Mouse (Mus musculus) CD4-positive, CD25-positive, alpha-beta regulatory T cell, adult 2 months (primary cell): ENCODE data around the gene Ctu1.
"Not testable (repeated sequence)": the region's sequence is repeated elsewhere in the genome, so short reads cannot be mapped to it uniquely, and the experiment has no call there.

Experiments
- DNase-seq: peaks from one replicate; pipeline ENCODE4 v3.0.0-alpha.2; 2012; ENCODE audit warnings: low read depth, low spot score

The Ctu1 gene

DNA sequence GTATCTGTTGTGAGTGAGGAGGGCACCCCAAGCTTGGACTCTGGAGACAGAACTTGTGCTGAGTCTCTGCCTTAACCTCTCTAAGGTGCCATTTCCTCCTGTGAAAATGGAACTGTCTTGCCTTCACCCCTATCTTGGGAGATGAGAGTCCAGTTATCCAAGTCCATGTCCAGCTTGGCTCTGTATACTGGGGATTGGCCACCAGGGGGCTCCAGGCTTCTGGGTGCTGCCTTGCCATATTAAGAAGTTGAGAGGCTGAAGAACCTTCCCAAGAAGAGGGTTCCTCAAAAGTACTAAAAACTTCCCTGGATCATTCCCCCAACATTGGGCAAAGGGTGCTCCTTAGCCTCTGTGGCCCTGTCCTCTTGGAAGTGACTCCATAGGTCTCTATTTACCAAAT lies 6.7 kb downstream of the Ctu1 start:
- peak; percentile 55 for DNase-seq

DNA sequence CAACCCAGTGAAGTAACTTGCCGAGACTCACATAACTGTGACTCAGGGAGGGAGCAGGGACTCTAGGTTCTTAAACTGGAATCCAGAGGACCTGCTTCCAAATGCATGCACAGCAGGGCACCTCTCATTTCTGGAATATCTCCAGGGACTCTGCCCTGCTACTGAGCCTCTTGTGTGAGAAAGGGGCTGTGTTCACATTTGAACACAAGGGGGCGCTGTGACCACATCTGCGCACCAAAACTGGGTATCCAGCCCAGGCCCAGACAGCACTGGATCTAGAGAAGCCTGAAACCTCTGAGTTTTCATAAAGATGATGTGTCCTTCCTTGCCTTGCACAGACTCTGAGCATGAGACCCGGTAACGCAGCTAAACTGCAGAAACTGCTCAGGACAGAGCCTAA lies 9.1 kb downstream of the Ctu1 start:
- DNase-seq = peak; percentile 77

DNA sequence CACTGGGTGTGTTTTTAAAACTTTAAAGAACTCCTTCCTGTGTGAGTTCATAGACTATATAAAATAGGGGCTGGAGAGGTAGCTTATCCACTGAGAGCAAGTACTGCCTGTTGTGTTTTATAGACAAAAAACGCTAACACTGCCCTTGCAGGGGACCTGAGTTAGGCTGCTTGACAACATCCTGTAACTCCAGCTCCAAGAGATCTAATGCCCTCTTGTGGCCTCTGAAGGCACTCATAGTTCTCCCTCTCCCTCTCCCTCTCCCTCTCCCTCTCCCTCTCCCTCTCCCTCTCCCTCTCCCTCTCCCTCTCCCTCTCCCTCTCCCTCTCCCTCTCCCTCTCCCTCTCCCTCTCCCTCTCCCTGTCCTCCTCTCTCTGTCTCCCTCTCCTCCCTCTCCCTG lies 10.7 kb downstream of the Ctu1 start:
- DNase-seq = not testable (repeated sequence)

DNA sequence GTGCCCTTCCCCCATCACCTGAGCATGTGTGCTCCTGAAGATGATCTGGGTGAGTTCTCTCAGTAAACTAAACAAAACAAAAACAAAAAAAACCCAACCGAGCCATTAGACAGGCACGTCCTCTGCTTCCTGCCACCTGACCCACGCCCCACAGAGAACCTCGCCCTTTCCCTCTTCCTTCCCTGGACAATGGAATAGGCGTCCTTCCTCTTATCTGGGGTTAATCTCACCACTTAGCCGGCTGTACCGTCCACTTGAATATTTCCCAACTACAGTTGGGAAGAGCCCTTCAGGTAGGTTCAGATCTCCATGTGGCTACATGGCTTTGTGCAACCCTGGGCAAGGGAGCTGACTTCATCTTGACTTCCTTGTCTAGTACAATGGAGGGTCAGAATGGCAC lies 13.3 kb downstream of the Ctu1 start:
- no peak for DNase-seq

DNA sequence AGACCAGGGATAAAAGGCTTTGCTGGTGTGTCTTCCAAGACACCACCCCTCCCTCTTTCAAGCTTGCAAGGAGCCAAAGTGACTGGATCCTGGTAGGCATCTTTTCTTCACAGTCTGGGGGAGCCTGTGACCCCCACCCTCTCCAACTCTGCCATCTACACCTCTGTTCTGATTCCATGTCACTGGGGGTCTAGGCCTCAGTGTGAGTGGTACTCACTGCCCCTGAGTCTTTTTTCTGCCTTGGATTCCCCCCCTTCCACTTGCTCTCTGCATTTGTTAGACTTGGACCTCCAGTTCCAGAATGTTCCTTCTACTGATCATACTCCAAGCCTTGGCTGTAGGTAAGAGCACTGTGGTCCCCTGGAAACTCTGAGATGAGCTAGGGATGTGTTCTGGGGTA lies 18.3 kb downstream of the Ctu1 start, which contains the start of gene Klk14:
Gene Klk14 (plus strand): TSS at position 301 of the 400 bp plus-strand sequence.
- no peak for DNase-seq

DNA sequence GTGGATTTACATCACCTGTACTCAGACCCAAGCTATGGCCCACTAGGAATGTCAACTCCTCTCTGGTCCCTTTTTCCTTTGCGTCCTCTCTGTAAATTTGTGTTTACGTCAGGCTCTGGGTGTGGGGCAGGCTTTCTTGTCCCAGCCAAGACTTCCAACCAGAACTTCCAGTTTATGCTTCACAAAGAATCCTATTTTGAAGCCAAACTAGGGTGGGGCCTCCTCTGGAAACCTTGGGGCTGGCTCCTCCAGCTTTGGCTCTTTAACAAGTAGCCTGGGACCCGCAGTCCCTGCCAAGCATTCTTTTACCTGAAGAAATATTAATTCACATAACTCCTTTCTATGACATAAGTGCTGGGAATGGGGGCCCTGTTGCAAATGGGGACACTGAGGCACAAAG lies 38.2 kb downstream of the Ctu1 start:
- no peak for DNase-seq

DNA sequence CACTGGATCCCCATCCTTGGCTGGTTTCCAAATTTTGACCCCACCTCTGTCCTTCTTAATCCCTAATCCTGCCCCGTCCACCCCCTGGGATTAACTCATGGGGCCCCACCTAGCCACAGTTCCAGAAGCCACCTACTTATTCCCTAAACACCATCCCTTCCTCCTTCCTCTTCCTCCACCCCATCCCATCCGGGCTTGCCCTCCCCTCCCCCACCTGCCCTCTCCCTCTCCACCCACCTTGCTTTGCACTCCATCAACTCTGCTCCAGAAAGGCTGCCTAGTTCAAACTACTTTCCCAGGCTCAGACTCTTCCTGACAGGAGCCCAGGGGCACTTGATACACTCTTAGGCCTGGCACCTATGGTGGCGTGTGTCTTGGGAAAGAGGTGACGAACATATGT lies 40.5 kb downstream of the Ctu1 start, which contains the start of gene Klk13:
Gene Klk13 (plus strand): TSS at position 301 of the 400 bp plus-strand sequence.
- no peak for DNase-seq

DNA sequence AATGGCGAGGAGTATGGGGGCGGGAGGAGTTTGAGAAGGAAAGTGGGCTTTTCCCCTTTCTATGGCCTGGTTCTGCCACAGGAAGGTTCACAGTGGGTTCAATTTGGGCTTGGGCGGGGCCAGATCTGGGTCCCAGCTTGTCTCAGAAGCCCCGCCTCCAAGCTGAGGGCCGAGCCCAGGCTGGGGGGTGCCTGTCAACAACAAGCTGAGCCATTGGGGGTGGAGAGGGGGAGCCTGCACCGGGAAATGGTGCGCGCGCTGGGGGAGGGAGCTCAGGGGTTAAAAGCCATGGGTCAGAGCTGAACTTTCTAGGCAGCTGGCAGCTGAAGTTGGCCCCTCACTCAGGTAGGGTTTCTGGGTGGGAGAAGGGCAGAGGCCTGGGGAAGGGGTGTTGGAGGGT lies 41.1 kb downstream of the Ctu1 start:
- DNase-seq = no peak

DNA sequence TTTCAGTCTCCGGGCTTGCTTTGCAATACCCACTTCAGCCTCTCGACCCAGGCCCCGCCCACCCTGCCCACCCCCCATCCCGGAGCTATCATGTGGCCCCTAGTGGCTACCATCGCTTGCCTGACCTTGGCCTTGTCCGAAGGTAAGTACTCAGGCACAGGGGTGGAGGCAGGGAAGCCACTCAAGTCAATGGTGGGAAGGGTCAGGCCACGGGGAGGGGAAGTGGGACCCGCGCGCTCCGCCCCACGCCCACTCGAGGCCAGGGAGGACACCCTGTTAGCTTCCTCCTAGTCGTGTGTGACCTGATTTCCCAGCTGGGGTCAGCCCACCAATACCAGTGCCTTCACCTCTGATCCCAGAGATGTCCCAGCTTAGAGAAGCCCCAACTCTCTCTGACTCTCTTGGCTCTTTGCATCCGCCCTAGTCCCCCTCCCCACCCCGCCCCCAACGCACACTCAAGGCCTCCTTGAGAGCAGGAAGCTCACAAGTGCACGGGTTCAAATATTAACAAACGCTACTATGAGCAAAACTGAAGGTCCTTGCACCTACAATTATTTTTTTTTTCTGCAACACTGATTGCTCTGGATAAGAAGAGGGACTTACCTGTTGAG lies 42.0 kb downstream of the Ctu1 start:
- DNase-seq = no peak
